Mouse (Mus musculus): ENCODE results near the gene Kcnj8.

DNA sequence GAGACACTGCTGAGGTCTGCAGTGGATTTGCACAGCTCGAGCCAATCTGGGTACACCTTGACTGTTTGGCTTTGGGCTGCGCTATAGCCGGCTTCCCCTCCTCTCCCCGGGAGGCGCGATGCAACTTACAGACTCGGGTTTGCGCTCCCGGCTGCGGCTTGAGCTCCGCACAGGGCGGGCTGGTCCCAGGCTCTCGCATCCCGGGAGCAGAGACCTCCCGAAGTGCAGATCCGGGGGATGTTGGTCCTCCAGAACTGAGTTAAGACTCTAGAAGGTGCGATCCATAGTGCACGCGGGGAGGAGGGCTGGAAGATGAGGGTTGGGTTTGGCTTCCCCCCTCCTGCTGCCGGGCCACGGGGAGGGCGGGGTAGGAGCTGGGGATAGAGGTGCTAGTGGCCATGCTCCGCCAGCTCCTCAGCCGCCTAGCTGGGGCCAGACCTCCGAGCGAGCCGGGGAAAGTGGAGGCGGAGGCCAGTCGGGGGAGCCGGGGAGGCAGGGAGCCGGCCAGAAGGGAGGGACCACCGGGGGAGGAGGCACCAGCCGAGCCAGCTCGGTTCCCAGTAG lies at the start of gene Kcnj8:
- TF ChIP-seq CTCF (IDR thresholded peaks at IDR 0.05; ENCODE audit: extremely low read depth, insufficient read depth, low read length), result no peak
- no peak for TF ChIP-seq POLR2A (IDR thresholded peaks at IDR 0.05; ENCODE audit: extremely low read depth, insufficient read depth, low read length)

All from cortical plate, adult 2 months (tissue).